Mouse (Mus musculus) lung, adult 2 months (tissue): ENCODE measurements around the gene Nat9. TPM values are rescaled to one million over a fixed set of nuclear protein-coding genes. Genes with fewer than 3 reads are reported as not detected.

Source experiments
- DNase-seq: peaks from one replicate; pipeline ENCODE4 v3.0.0; 2022
- H3K4me1 ChIP-seq: fragments of 200-500 bp; 2 replicates; pipeline ENCODE4 v1.6.1; 2011; ENCODE audit warnings: low read length; ENCODE audit not compliant: control insufficient read depth, insufficient read depth
- H3K4me3 ChIP-seq: fragments of 200-500 bp; replicated peaks from 2 replicates; pipeline ENCODE3; 2011; ENCODE audit warnings: low read depth, mild to moderate bottlenecking, control low read depth, low read length; ENCODE audit errors: extremely low read depth
- CTCF ChIP-seq: fragments of 200-500 bp; IDR thresholded peaks from 2 replicates; pipeline ENCODE4 v1.5.1; 2011; ENCODE audit warnings: mild to moderate bottlenecking, low read length, control low read depth; ENCODE audit not compliant: insufficient read depth
- POLR2A ChIP-seq: fragments of 200-500 bp; IDR thresholded peaks from 2 replicates; pipeline ENCODE4 v1.6.1; 2011; ENCODE audit warnings: low read depth, mild to moderate bottlenecking, control low read depth, low read length, borderline replicate concordance; ENCODE audit errors: extremely low read depth
- WGBS: fragments of 180-500 bp; shearing (Covaris S2); methylation state at CpG from one replicate; pipeline ENCODE4 v1.1.7; 2018; 5-methylcytosine and 5-hydroxymethylcytosine counted together
- polyA plus RNA-seq: library from polyadenylated mRNA; depleted of rRNA; stranded (reverse); fragments of >200 nt; gene quantifications from 2 replicates; pipeline ENCODE4 v1.2.3, GENCODE M21; 2012

The Nat9 gene
- polyA plus RNA-seq, 1 experiment: 26.4 TPM

GRCm38 (mm10) chr11:115197558-115197957, 9.9 kb upstream of the Nat9 start:
- TF ChIP-seq CTCF (no peak), POLR2A (no peak)
- no peak overlapping the region for H3K4me3 ChIP-seq
- DNase-seq: no peak
- 80% methylated on average over 8 of the region's 8 CpGs for WGBS
- H3K4me1 ChIP-seq: peaks cover 2% of the 10 kb centered on the region; the same call in 1 of the 2 replicates

GRCm38 (mm10) chr11:115195933-115196332, 8.3 kb upstream of the Nat9 start:
- H3K4me3 ChIP-seq: no peak overlapping the region
- TF ChIP-seq POLR2A: no peak
- no peak for TF ChIP-seq CTCF
- H3K4me1 ChIP-seq: peaks cover 9% of the 10 kb centered on the region
- 65% methylated on average over 5 of the region's 5 CpGs for WGBS
- no peak for DNase-seq

- H3K4me1 ChIP-seq: peaks cover 9% of the 10 kb centered on the region
- 85% methylated on average over 6 of the region's 6 CpGs for WGBS
- no peak overlapping the region for H3K4me3 ChIP-seq
- no peak for DNase-seq
- no peak for TF ChIP-seq CTCF
- TF ChIP-seq POLR2A: no peak
These were observed 7.0 kb upstream of the Nat9 start for GRCm38 (mm10) chr11:115194693-115195092.

DNA sequence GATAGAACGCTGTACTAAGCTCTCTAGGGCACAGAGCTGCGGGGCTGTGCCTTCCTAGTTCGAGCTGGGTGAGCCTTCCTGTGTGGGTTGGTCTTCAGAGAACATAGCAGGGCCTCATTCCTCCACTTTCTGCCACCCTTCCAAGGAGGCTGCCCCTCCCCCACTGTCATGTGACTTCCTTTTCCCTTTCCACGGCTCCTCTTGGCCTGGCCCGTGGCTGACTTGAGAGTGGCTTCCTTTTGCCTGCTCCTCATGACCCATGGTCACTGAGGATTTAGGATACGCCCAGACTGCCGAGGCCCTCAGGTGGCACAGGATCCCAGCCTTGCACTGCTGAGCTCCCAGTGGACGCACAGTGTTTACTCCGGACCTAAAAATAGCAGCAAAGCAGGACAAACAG, 4.5 kb upstream of the Nat9 start:
- Histone ChIP-seq H3K4me1 (peaks cover 15% of the 10 kb centered on the region), H3K4me3 (peak overlapping the region; percentile 10)
- TF ChIP-seq CTCF: no peak
- peak; percentile 43; the same call in 1 of the 2 replicates for TF ChIP-seq POLR2A
- peak; percentile 58 for DNase-seq
- 12% methylated on average over 9 of the region's 9 CpGs for WGBS

DNA sequence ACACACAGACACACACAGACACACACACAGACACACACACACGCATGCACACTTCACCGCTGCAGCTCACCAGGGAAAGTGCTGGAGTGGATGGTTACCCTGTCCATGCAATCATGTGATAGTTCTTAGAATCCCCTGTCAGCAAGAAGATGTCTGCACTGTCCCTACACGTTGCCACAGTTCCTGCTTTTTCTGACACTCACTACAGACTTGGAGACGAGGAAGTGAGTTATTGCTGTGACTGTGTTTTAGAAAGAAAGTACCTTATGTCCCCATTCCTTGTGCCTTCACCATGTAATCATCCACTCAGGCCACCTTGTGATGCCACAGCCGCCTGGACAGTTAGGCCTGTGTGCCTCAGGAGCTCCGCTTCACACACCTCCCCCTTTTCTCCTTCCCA, 1.6 kb upstream of the Nat9 start:
- 86% methylated on average over 6 of the region's 6 CpGs for WGBS
- peaks cover 19% of the 10 kb centered on the region for H3K4me1 ChIP-seq
- no peak for DNase-seq
- no peak overlapping the region for H3K4me3 ChIP-seq
- TF ChIP-seq POLR2A: no peak
- no peak for TF ChIP-seq CTCF

- Histone ChIP-seq H3K4me3 (no peak overlapping the region), H3K4me1 (peaks cover 19% of the 10 kb centered on the region)
- WGBS: 81% methylated on average over 13 of the region's 13 CpGs
- DNase-seq: no peak
- TF ChIP-seq POLR2A (no peak), CTCF (no peak)
These were observed 1.0 kb upstream of the Nat9 start for GRCm38 (mm10) chr11:115188539-115189231.

GRCm38 (mm10) chr11:115187224-115187639, 427 bp downstream of the Nat9 start, which contains the start of gene Tmem104:
Gene Tmem104 (plus strand): TSS chr11:115187487.
- no peak for TF ChIP-seq CTCF
- peak; percentile 77 for TF ChIP-seq POLR2A
- H3K4me3 ChIP-seq: peak within 1 kb of the TSS; percentile 99
- peak; percentile 99 for DNase-seq
- WGBS: under 1% methylated on average over 39 of the region's 39 CpGs
- H3K4me1 ChIP-seq: peaks cover 15% of the 10 kb centered on the region

DNA sequence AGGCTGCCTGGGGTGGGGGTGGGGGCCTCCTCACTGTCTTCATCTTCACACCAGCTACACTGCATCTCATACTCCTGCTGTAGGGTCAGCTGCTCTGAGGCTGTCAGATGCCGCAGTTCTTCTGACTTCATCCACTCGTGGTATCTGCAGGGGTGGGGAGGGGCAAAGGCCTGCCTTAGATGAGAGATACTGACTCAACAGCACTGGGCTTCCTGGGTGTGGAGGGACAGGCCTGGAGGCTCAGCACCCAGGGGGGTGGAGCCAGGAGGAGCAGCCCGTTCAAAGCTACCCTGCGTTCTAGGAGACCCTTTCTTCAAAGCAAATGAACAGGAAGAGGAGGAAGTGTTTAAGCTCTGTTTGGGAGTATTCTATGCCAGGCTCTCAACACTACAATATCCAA, 2.7 kb downstream of the Nat9 start:
- WGBS: 34% methylated on average over 4 of the region's 4 CpGs
- no peak for DNase-seq
- TF ChIP-seq CTCF: no peak
- TF ChIP-seq POLR2A: no peak
- peaks cover 10% of the 10 kb centered on the region for H3K4me1 ChIP-seq
- no peak overlapping the region for H3K4me3 ChIP-seq

- H3K4me1 ChIP-seq: peaks cover 6% of the 10 kb centered on the region; the same call in 1 of the 2 replicates
- no peak overlapping the region for H3K4me3 ChIP-seq
- TF ChIP-seq CTCF (peak; percentile 92), POLR2A (no peak)
- 24% methylated on average over 12 of the region's 12 CpGs for WGBS
- peak; percentile 88 for DNase-seq
These were observed 5.6 kb downstream of the Nat9 start for GRCm38 (mm10) chr11:115181913-115182638.
